Mouse (Mus musculus) kidney, adult 2 months (tissue): ENCODE data around the gene Hbq1b.

Source experiments
- CTCF ChIP-seq: fragments of 200-500 bp; conservative IDR thresholded peaks from 2 replicates; pipeline ENCODE4 v1.5.1; 2011; ENCODE audit warnings: low read depth, mild to moderate bottlenecking, control low read depth, low read length, moderate library complexity, mixed read lengths; ENCODE audit not compliant: insufficient read depth, insufficient read length
- POLR2A ChIP-seq: fragments of 200-500 bp; IDR thresholded peaks from one replicate; pipeline ENCODE4 v1.6.1; 2011; ENCODE audit warnings: low read depth, low read length, control low read depth

DNA sequence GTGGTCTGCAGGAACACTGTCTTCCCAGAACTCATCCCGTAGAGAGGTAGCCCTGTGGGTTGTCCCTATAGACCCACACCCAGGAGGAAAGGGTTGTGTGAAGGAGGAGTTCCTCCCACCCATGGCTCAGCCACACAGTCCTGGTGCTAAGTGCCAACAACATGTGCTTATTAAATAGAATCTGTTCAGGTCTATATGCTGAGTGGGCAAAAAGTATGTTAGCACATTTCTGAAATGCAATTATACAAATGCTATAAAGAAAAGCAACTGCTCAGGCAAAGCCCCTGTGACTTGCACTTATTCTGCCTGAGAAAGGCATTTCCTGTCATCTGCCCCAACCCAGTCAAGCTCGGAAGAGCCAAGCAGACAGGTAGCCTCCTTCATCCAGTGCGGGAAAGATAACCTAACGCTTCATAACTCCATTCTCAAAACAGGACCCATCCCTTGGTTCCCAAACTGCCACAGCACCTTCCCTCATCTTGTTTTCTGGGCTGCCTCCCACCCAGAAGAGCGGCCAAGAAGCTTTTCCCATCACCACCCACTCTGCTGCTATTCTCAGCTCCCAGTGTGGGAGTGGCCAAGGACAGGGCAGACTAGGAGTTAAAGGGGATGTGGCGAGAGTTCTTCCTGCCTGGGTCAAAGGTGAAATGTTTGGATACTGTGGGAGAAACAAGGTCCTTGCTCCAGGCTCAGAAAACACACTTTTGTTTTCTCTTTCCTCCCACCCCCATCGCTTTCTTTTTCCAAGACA lies 43.4 kb upstream of the Hbq1b start:
- TF ChIP-seq POLR2A (no peak), CTCF (no peak)
